Mouse (Mus musculus) B cell, adult 62 days (primary cell): ENCODE results near the gene Siva1. TPM values are rescaled to one million over a fixed set of nuclear protein-coding genes. Genes with fewer than 3 reads are reported as not detected.

ENCODE experiments used
- total RNA-seq: library from RNA; stranded (reverse); gene quantifications from 4 replicates; pipeline ENCODE4 v1.2.4, GENCODE M21; 2023

Siva1 gene
- total RNA-seq, result 20.6 to 29.7 TPM (median 21.2 TPM) in 4 replicates

DNA sequence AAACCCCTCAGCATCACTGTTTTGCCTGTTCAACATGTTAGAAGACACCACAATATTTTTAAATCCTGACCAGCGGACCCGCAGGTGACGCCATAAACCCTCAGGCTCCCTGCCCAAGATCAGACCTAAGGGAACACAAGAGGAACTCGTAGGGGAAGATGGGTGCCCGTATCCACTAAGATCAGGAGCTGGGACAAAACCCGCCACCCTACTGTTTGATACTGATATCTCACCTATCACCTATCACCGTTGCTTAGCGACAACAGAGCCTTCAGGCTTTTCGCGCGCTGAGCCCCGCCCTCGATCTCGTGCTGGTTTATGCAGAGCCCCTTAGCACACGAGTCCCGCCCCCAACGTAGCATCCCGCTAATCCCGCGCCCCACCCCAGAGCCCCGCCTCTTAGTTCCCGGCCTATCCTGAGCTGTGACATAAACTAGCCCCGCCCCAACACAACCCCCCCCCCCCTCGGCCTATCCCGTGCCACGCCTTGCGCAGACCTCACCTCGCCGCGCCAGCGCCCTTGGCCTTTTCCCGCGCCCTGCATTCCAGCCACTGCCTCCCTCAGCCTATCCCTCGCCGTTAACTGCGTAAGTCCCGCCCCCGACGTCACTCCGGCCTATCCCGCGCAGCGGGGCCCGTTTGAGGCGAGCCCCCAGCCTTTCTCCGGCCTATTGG is at the start of gene Siva1:
Gene Siva1 (plus strand): TSS at position 500 of the 675 bp plus-strand sequence.

DNA sequence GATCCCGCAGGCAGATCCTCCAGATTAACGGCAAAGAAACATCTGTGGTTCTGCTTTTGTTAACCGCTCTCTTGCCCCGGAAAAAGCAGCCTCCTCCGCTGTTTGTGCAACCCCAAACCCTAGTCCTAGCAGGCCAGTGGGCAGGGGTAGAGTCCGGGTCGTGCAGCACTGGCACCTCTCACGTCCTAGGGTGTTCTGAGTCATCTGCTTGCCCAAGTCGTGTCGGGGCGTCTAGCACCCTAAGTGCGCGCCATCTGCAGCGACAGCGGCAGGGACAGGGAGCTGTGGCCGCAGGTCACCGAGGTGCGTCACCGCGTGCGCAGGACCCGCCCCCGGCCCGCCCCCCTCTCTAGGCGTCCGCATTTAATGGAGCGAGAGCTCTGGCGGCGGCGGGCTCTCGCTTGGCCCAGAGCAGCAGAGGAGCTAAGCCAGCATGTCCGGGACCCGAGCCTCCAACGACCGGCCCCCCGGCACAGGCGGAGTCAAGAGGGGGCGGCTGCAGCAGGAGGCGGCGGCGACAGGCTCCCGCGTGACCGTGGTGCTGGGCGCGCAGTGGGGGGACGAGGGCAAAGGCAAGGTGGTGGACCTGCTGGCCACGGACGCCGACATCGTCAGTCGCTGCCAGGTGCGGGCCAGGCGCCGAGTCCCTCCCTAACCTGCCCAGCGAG is 24.7 kb upstream of the Siva1 start, which contains the start of gene Adssl1:
Gene Adssl1 (plus strand): TSS at position 360 of the 668 bp plus-strand sequence.

DNA sequence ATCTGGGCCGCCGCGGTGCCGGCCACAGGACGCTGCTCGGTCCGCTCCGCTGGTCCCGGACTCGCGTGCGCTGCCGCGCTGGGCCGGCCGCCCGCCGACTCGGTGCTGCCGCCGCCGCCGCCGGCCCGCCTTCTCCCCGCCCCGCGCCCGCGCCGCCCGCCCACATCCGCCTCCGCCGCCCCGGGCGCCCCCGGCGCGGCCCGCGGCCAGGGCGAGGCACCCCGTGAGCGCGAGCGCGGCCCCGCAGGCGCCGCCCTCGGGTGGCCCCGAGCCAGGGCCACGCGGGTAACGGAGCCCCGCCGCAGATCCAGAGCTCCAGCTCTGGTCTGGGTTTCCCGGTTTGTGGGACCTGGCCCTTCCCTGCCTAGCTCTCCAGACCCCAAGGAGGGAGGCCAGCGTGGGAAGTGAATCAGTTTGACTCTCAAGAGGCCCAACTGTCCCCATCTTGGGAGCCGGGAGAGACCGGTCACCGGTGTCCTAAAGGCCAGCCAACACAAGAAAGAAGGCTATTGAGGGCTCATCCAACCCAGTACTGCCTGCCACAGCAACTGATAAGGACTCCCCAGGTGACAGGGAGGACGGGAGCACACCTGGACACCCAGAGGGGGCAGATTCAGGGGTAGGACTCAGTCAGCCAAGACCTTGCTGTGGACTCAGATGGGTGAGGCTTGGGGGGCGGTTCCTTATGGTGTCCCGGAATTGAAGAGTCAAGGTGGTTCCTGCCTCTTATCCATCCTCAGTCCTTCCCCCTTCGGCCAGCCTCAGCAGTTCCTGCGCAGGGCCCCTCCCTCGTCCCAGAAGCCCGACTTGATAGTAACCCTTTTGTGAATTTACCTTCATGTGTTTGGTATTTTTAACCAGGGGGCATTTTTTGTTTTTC is 29.9 kb downstream of the Siva1 start, which contains the start of gene Akt1:
Gene Akt1 (minus strand): TSS at position 753 of the 880 bp plus-strand sequence.

DNA sequence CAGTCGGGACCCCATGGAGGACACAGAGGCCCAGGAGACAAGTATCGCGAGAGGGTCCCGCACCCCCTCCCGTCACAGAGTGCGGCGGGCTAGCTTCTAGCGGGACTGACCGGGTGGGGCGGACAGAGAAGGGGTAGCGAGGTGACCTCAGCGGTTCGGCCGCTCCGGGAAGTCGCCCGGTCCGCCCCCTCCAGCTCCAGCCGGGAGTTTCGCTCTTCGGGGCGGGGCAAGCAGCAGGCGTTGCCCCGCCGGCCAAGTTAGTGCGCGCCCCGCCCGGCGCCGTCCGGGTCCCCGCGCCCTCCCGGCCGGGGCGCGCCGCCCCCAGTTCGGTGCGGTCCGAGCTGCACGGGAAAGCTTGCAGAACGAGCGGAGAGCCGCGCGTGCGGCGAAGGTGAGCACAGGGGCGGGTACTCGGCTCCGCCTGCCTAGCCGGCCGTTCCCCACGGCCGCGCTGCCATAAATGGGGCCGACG is 34.1 kb downstream of the Siva1 start, which contains the start of gene Zbtb42:
Gene Zbtb42 (plus strand): TSS at position 274 of the 472 bp plus-strand sequence.

Other genes starting within 250 kb of the Siva1 start
- gene A530016L24Rik, start 155.2 kb upstream of the Siva1 start, total RNA-seq, result not detected in 4 replicates
- not detected in 4 replicates for gene Tmem179, start 127.9 kb upstream of the Siva1 start, total RNA-seq
- 27.3 to 32.1 TPM (median 29.2 TPM) in 4 replicates for gene Inf2, start 55.9 kb upstream of the Siva1 start, total RNA-seq
- 7.1 to 9.5 TPM (median 8.5 TPM) in 4 replicates for gene Adssl1, start 24.6 kb upstream of the Siva1 start, total RNA-seq
- gene Akt1, start 30.2 kb downstream of the Siva1 start, total RNA-seq, result 86.0 to 99.6 TPM (median 90.5 TPM) in 4 replicates
- gene Zbtb42, start 34.1 kb downstream of the Siva1 start, total RNA-seq, result 1.5 to 6.3 TPM (median 3.0 TPM) in 4 replicates
- gene Cep170b, start 75.8 kb downstream of the Siva1 start, total RNA-seq, result 12.3 to 16.4 TPM (median 14.3 TPM) in 4 replicates
- 320 to 372 TPM (median 333 TPM) in 4 replicates for gene Pld4, start 116.0 kb downstream of the Siva1 start, total RNA-seq
- gene Ahnak2, start 158.0 kb downstream of the Siva1 start, total RNA-seq, result 0.34 to 0.58 TPM (median 0.51 TPM) in 3 of 4 replicates, not detected in the other
- gene Clba1, start 164.3 kb downstream of the Siva1 start, total RNA-seq, result 1.3 to 3.4 TPM (median 2.0 TPM) in 3 of 4 replicates, not detected in the other
- gene Cdca4, start 184.7 kb downstream of the Siva1 start, total RNA-seq, result 27.5 to 32.2 TPM (median 29.9 TPM) in 4 replicates
- gene Gpr132, start 223.5 kb downstream of the Siva1 start, total RNA-seq, result 92.4 to 97.2 TPM (median 95.4 TPM) in 4 replicates